Mouse (Mus musculus) activated CD4-positive, CD25-positive, alpha-beta regulatory T cell, adult 4 months (primary cell): ENCODE data around the gene Fbxo33. TPM values are rescaled to one million over a fixed set of nuclear protein-coding genes. Genes with fewer than 3 reads are reported as not detected.

ENCODE experiments used
- ATAC-seq: one replicate; pipeline ENCODE4 v1.8.0; 2017
- polyA plus RNA-seq, 2 experiments: library from polyadenylated mRNA; unstranded; fragments of 100-300 nt; shearing (Covaris generic); gene quantifications; one replicate each; pipeline ENCODE4 v1.2.1; 2017

The Fbxo33 gene
- polyA plus RNA-seq, 2 experiments from 2014 or later = 11.2 to 18.4 TPM

DNA sequence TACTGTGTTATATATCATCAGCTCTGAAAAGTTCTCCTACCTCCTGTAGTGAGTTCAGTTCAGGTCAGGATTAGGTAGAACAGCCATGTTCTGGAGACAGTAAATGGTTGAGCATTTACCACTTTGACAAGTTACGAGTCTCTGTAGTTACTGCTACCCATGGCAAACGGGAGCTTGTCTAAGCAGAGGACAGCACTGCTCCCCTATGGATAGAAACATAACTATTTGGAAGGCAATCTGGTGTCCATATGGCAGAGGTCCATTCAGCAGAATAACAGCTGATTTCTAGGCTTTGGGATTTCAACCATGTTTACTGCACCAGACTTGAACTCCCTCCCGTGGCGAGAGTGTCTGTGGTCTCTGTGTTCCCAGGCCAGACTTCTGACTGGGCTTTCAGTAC, 23.6 kb downstream of the Fbxo33 start:
- ATAC-seq = no peak

DNA sequence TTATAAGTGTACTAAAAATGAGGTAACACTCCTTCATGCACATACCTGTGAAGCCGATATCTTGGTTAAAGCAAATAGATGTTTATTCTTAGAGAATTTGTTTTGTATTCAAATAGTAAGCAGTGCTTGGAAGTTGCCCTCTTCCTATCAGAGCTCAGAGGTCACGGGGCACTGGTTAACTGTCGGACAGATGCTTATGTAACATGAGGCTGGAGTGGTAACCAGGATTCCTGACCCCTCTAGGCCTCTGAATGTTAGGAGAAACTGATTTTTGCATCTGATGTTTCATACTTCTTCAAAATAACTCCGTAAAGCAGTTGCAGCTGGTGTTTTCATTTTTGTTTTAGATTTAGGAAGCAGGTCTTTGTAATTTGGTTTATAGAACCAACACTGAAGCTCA, 24.5 kb downstream of the Fbxo33 start:
- ATAC-seq = no peak

DNA sequence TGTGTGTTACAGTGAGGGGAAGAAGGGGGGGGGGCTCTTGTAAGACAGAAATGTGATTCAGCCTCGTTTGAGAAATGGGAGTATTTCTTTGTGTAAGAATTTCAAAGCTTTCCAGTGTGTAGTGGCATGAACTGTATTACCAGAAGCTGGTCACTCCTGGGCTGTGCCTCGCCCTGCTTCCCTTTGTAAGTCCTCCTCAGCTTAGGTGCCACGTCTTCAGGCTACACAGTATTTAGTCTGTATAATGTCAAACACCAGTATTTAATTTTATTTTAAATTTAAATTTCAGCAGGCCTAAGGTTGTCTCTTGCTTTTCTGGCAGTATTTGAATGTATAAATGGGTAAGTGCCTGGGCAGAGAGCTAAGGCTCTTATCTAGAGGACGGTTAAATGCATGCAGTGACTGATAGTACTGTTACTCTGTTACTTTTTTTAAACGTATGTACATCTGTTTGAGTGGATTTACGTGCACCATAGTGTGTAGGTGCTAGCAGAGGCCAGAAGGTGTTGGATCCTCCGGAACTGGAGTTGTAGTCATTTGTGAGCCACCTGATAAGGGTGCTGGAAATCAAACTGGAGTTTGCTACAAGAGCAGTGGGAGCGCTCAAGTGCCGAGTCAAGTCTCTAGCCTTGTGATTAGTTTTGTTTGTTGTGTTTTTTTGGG, 25.1 kb downstream of the Fbxo33 start:
- ATAC-seq = no peak

DNA sequence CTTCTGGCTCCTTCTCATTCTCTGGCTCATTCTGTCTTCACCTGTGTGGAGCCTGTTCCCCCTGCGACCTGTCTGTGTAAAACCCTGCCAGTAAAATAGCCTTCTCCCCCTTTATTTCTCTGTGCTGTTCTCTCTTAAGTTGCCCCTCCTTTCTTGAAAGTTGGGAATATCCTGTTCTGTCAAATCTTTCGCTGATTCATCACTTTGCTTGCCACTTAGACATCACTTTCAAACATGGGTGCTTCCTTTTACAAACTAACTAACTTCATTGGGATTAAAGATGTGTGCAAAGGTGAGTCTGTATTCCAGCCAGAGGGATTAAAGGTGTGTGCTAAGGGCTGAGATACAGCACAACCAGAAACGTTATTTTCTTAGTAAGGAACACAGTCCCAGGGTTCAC, 25.9 kb downstream of the Fbxo33 start:
- no peak for ATAC-seq

DNA sequence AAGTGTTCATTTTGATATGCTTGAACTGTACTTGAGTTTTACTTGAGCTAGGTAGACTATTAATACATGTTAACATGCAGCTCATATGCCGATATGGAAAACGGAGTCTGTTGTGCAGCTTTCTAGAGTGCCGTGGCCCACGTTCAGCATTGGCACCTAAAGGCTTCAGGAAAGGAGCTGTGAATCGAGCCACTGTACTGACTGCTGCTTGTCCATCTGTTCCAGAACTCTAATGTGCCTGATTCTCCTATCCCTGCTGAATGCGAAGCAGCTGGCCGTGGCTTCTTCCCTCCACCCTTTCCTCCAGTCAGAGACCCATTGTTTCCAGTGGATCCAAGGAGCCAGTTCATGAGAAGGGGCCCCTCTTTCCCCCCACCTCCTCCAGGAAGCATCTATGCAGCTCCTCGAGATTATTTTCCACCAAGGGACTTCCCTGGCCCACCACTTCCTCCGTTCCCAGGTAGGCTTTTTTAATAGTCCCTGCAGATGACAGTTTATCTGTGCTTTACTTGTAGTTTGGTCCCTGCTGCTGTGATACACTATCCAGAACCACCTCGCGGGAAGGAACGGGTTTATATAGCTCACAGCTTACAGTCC, 31.3 kb downstream of the Fbxo33 start:
- peak; percentile 55 for ATAC-seq

DNA sequence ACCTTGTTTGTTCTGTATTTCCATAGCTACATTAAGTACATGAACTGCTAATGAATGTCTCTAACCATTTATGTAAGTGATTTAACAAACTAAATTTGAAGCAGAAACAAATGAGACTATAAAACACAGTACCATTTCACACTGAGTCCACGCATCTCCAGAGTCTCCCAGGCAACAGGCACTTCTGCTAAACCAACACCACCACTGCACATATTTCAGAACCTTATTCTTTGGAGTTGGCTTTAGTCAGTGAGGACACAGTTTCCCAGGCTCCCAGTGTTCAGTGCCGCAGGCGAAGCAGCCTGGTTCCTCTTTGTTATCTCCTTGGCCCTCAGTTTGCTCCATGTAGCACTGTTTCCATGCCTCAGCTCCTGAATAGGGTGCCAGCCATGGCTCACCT, 41.7 kb downstream of the Fbxo33 start:
- ATAC-seq = no peak

DNA sequence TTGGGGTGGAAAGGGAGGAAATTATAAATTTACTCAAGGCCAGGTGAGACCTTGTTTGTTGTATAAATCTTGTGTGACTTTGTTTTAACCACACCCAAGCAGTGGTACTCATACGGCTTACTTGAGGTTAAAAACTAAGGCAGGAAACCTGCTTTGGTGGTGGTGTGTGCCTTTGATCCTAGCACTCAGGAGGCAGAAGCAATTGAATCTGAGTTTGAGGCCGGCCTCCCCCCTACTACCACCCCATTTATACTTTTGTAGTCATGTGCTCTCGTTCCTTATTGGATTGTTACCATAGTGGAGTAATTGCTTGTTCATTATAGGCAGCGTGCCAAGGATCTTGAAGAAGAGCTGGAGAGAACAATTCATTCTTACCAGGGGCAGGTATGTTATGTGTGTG, 49.6 kb downstream of the Fbxo33 start:
- ATAC-seq = peak; percentile 84

DNA sequence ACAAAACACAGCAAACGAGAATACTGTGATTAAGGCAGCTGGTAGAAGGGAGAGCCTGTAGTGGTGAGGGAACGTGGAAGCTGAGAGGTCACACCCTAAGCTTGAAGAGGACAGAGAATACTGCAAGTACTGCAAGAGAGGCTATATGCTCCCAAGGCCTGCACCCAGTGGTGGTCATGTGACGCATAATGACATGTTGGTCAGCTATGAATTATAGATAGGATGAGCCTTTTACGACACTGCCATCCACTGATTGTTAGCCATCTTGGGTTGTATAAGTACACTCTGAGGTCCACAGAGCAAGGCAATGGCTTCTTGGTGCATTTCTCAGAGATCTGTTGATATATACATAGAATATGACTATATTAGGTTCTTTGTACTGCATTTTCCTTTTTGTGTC, 53.0 kb downstream of the Fbxo33 start:
- no peak for ATAC-seq

DNA sequence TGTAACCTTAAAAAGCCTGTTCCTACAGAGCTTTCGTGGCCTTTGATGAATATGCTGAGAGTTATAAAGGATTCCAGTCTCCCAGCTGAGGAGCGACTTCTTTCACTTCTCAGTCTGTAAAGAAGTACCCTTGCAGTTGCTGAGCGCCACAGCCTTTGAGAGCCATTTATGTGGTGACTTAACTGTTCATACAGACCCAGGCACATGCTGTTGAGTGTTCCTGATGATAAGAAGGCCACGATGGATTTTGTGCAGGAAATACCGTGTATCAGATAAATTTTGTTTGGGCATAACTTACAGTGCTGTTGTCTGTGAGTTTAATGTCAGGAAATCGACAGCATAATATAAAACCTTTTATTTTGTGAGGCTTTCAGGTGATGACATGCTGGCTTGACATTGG, 55.0 kb downstream of the Fbxo33 start:
- no peak for ATAC-seq

DNA sequence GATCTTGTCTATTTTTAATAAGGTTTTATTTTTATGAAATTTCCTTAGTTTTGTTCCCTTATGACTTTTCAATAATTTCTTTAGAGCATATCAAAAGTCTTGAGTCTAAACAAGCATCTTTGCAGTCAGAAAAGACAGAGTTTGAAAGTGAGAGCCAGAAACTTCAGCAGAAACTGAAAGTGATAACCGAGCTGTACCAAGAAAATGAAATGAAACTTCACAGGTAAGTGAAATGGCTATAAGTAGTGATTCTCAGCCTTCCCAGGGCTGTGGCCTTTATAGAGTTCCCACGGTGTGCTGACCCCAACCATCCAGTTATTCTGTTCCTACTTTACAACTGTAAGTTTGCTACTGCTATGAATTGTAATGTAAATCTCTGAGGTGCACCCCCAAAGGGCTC, 56.7 kb downstream of the Fbxo33 start:
- ATAC-seq = peak; percentile 63

DNA sequence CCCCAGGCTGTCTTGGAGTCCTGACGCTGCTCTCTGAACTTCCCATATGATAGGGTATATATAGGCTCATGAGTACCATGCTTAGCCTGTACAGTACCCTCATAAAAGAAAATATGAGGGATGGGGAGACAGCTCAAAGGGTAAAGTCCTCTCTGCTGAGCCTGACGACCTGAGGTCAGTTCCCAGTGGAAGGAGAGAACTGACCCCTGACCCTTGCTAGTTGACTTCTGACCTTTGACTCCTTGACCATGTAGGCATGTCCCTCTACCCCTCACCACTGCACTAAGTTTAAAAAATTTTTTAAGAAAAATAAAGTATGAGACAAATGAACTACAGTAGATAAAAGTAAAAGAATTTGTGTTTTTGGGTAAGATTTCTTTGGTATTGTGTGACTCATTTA, 58.4 kb downstream of the Fbxo33 start:
- ATAC-seq = no peak

Other genes starting within 250 kb of the Fbxo33 start
- 10 to 100 TPM; 25.6 to 30.2 TPM for gene Sec23a, start 207.7 kb downstream of the Fbxo33 start, polyA plus RNA-seq
- 10 to 100 TPM; 34.5 to 35.6 TPM for gene Gemin2, start 206.3 kb downstream of the Fbxo33 start, polyA plus RNA-seq
- gene Trappc6b, start 158.3 kb downstream of the Fbxo33 start, polyA plus RNA-seq = 10 to 100 TPM; 73.9 to 78.8 TPM
- 100 to 1,000 TPM in 1 of 2 experiments, 10 to 100 TPM in 1; 86.9 to 124 TPM for gene Pnn, start 152.8 kb downstream of the Fbxo33 start, polyA plus RNA-seq
- gene Mia2, start 123.9 kb downstream of the Fbxo33 start, polyA plus RNA-seq = 10 to 100 TPM; 24.9 to 32.7 TPM